8 mouse cellular contexts compared by ENCODE assay signal in genomic region chr14:13355569-13356362, GRCm38 (mm10).
DNase-seq lines count a peak whose midpoint lies in the region; ATAC-seq and TF ChIP-seq lines count a peak whose summit lies in the region.

No protein-coding gene starts in this region.

- H3K4me2 ChIP-seq in heart, postnatal 0 days (ENCODE audit: low read depth, low read length): no peak overlapping the region
- no peak overlapping the region for H3K4me2 ChIP-seq in heart, embryonic 11.5 days
- H3K4me2 ChIP-seq in lung, postnatal 0 days (replicated peaks; ENCODE audit: low read depth, low read length): no peak overlapping the region

- TF ChIP-seq POLR2A in cortical plate, adult 2 months (IDR thresholded peaks at IDR 0.05; ENCODE audit: extremely low read depth, insufficient read depth, low read length): no peak

- H3K27ac ChIP-seq in heart, postnatal 0 days (ENCODE audit: low read depth): no peak overlapping the region
- H3K27ac ChIP-seq in heart, embryonic 11.5 days (ENCODE audit: low read depth, low read length): no peak overlapping the region
- H3K27ac ChIP-seq in cortical plate, adult 2 months (ENCODE audit: insufficient read depth, low read length): no peak overlapping the region
- no peak overlapping the region for H3K27ac ChIP-seq in hindbrain, embryonic 10.5 days
- H3K27ac ChIP-seq in lung, postnatal 0 days (ENCODE audit: low read length): no peak overlapping the region

- no peak; the same call in 1 of the 2 replicates for ATAC-seq in heart, postnatal 0 days (ENCODE audit: insufficient read depth, low read depth)
- no peak for ATAC-seq in heart, embryonic 11.5 days (replicated peaks; ENCODE audit: insufficient number of reproducible peaks, low FRiP score, low TSS enrichment)
- peak; percentile 37; the same call in 1 of the 2 replicates for ATAC-seq in lung, postnatal 0 days

- no peaks in the 10 kb centered on the region for H3K27me3 ChIP-seq in heart, postnatal 0 days (ENCODE audit: control insufficient read depth, insufficient read depth, low read length)
- no peaks in the 10 kb centered on the region for H3K27me3 ChIP-seq in heart, embryonic 11.5 days (ENCODE audit: control insufficient read depth, insufficient read depth, low read length)
- H3K27me3 ChIP-seq in hindbrain, embryonic 10.5 days (ENCODE audit: insufficient read depth, poor library complexity, severe bottlenecking): no peaks in the 10 kb centered on the region
- no peaks in the 10 kb centered on the region for H3K27me3 ChIP-seq in lung, postnatal 0 days (replicated peaks; ENCODE audit: insufficient read depth, low read length)

- no peak overlapping the region for H3K4me3 ChIP-seq in heart, postnatal 0 days (ENCODE audit: low read depth, low read length)
- H3K4me3 ChIP-seq in heart, embryonic 11.5 days (ENCODE audit: low read depth, low read length): no peak overlapping the region
- no peak overlapping the region for H3K4me3 ChIP-seq in cortical plate, adult 2 months (ENCODE audit: insufficient read depth, low read length)
- H3K4me3 ChIP-seq in hindbrain, embryonic 10.5 days: no peak overlapping the region
- no peak overlapping the region for H3K4me3 ChIP-seq in lung, postnatal 0 days (ENCODE audit: low read depth, low read length)

- DNase-seq in heart, postnatal 0 days (ENCODE audit: low spot score): peak; percentile 54
- peak; percentile 40 to 83 for DNase-seq in adrenal gland, adult (ENCODE audit: inconsistent age in 2 of 2, low spot score in 1 of 2)
- DNase-seq in hindbrain, embryonic 10.5 days (ENCODE audit: low spot score): peak; percentile 78
- DNase-seq in large intestine, adult 2 months (ENCODE audit: low read depth, low spot score): peak; percentile 36
- DNase-seq in lung, postnatal 0 days (ENCODE audit: low spot score): peak; percentile 82
- DNase-seq in retina, postnatal 1 day: peak; percentile 98

- WGBS in heart, postnatal 0 days: 18% methylated on average over 7 of the region's 7 CpGs
- 24% methylated on average over 7 of the region's 7 CpGs for WGBS in heart, embryonic 11.5 days (ENCODE audit: insufficient replicate concordance)
- 22% methylated on average over 7 of the region's 7 CpGs for WGBS in hindbrain, embryonic 10.5 days
- 6% methylated on average over 7 of the region's 7 CpGs for WGBS in large intestine, adult 2 months
- WGBS in lung, postnatal 0 days: 12% methylated on average over 7 of the region's 7 CpGs

- peak; percentile 90 for TF ChIP-seq CTCF in heart, postnatal 0 days (IDR thresholded peaks at IDR 0.05; ENCODE audit: low read depth)
- peak; percentile 90 for TF ChIP-seq CTCF in cortical plate, adult 2 months (IDR thresholded peaks at IDR 0.05; ENCODE audit: extremely low read depth, insufficient read depth, low read length)
- TF ChIP-seq CTCF in lung, postnatal 0 days (IDR thresholded peaks at IDR 0.05): peak; percentile 91

- H3K36me3 ChIP-seq in heart, postnatal 0 days (replicated peaks; ENCODE audit: control insufficient read depth, insufficient read depth, low read length): no peaks in the 10 kb centered on the region
- H3K36me3 ChIP-seq in heart, embryonic 11.5 days (ENCODE audit: control insufficient read depth, insufficient read depth, low read length): no peaks in the 10 kb centered on the region
- H3K36me3 ChIP-seq in hindbrain, embryonic 10.5 days: no peaks in the 10 kb centered on the region
- no peaks in the 10 kb centered on the region for H3K36me3 ChIP-seq in lung, postnatal 0 days (ENCODE audit: insufficient read depth, low read length)

- H3K9ac ChIP-seq in heart, postnatal 0 days (replicated peaks; ENCODE audit: low read depth, low read length): no peak overlapping the region
- no peak overlapping the region for H3K9ac ChIP-seq in heart, embryonic 11.5 days (ENCODE audit: low read depth, low read length)
- H3K9ac ChIP-seq in lung, postnatal 0 days (replicated peaks; ENCODE audit: low read depth): no peak overlapping the region

- H3K4me1 ChIP-seq in heart, postnatal 0 days (ENCODE audit: control insufficient read depth, insufficient read depth): no peaks in the 10 kb centered on the region
- H3K4me1 ChIP-seq in heart, embryonic 11.5 days (ENCODE audit: control insufficient read depth, insufficient read depth, low read length): no peaks in the 10 kb centered on the region
- no peaks in the 10 kb centered on the region for H3K4me1 ChIP-seq in cortical plate, adult 2 months (ENCODE audit: control insufficient read depth, insufficient read depth, low read length)
- H3K4me1 ChIP-seq in hindbrain, embryonic 10.5 days (replicated peaks): no peaks in the 10 kb centered on the region
- H3K4me1 ChIP-seq in lung, postnatal 0 days (ENCODE audit: insufficient read depth, low read depth, low read length): no peaks in the 10 kb centered on the region

- TF ChIP-seq EP300 in heart, postnatal 0 days (IDR thresholded peaks at IDR 0.05; ENCODE audit: low read depth): no peak
- TF ChIP-seq EP300 in lung, postnatal 0 days (IDR thresholded peaks at IDR 0.05): no peak

- H3K9me3 ChIP-seq in heart, postnatal 0 days (replicated peaks; ENCODE audit: control insufficient read depth, low read length): no peaks in the 10 kb centered on the region
- H3K9me3 ChIP-seq in heart, embryonic 11.5 days (replicated peaks; ENCODE audit: control insufficient read depth, low read length): no peaks in the 10 kb centered on the region
- H3K9me3 ChIP-seq in hindbrain, embryonic 10.5 days: no peaks in the 10 kb centered on the region
- H3K9me3 ChIP-seq in lung, postnatal 0 days (ENCODE audit: low read length): no peaks in the 10 kb centered on the region

Comparison
In these comparisons a context has a peak if more than half of its experiments do, and no peak if none do; other contexts are left out.
1. DNase-seq: peak in every context shown above with its lines; median percentile 98 in retina, postnatal 1 day; 82 in lung, postnatal 0 days; 78 in hindbrain, embryonic 10.5 days; 62 in adrenal gland, adult; 54 in heart, postnatal 0 days; 36 in large intestine, adult 2 months.